Mouse (Mus musculus): ENCODE data around the gene Fam118a. TPM values are rescaled to one million over a fixed set of nuclear protein-coding genes. Genes with fewer than 3 reads are reported as not detected.
"Not testable (repeated sequence)": the region's sequence is repeated elsewhere in the genome, so short reads cannot be mapped to it uniquely, and the experiment has no call there.

Fam118a gene
- polyA plus RNA-seq, 1 experiment from 2014 or later: 27.8 TPM

DNA sequence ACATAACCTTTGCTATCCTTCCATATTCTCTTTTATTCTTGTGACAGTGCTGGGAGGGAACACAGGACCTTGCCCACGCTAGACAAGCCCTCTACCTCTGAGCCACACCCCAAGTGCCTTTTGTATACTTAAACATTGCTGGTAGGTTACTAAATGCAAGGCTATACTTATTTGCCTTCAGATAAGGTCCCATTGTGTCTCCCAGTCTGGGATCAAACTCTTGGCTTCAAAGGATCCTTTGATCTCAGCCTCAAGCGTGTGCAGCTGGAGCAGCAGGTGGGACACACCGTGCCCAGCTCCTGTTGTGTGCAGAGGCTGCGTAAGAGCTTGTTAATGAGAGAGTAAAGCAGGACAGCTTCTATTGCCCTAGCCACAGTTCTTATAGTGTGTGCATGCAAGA is 1.0 kb upstream of the Fam118a start:
- DNase-seq (ENCODE audit: low spot score) (no peak), ATAC-seq (ENCODE audit: low FRiP score) (no peak)
- WGBS: 50% methylated on average over 4 of the region's 4 CpGs
- Histone ChIP-seq H3K27ac (ENCODE audit: low read depth, low read length) (no peak overlapping the region), H3K4me1 (replicated peaks; ENCODE audit: control insufficient read depth, insufficient read depth, low read length) (no peaks in the 10 kb centered on the region), H3K36me3 (ENCODE audit: control insufficient read depth, insufficient read depth, low read length) (no peaks in the 10 kb centered on the region), H3K4me3 (ENCODE audit: low read depth, low read length) (no peak overlapping the region), H3K9ac (ENCODE audit: low read depth, low read length) (no peak overlapping the region), H3K27me3 (ENCODE audit: control insufficient read depth, insufficient read depth, low read length) (no peaks in the 10 kb centered on the region), H3K9me3 (ENCODE audit: control insufficient read depth, low read length) (no peaks in the 10 kb centered on the region), H3K4me2 (replicated peaks; ENCODE audit: low read depth, low read length) (no peak overlapping the region)

DNA sequence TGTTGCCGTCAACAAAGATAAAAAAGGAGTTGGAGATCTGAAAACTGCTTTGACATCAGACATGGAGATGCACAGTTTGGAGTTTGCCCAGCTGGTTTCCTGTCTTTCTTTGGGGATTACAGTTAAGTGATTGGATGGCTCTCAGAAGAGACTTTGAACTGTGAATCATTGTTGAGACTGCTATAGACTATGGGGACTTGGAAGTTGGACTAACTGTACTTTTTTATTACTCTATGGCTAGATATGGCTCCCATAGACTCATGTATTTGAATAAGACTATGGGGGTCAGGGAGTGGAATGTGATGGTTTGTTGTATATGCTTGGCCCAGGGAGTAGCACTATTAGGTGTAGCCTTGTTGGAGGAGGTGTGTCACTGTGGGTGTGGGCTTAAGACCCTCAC is 1.9 kb downstream of the Fam118a start:
- not testable (repeated sequence) for H3K4me1 ChIP-seq (replicated peaks; ENCODE audit: control insufficient read depth, insufficient read depth, low read length); H3K4me3 ChIP-seq (ENCODE audit: low read depth, low read length); H3K27me3 ChIP-seq (ENCODE audit: control insufficient read depth, insufficient read depth, low read length); H3K27ac ChIP-seq (ENCODE audit: low read depth, low read length); H3K36me3 ChIP-seq (ENCODE audit: control insufficient read depth, insufficient read depth, low read length); H3K4me2 ChIP-seq (replicated peaks; ENCODE audit: low read depth, low read length); H3K9ac ChIP-seq (ENCODE audit: low read depth, low read length); H3K9me3 ChIP-seq (ENCODE audit: control insufficient read depth, low read length); ATAC-seq (ENCODE audit: low FRiP score); DNase-seq (ENCODE audit: low spot score)
- WGBS: 86% methylated on average over 1 of the region's 1 CpGs

GRCm38 (mm10) chr15:85031866-85032265 is 3.1 kb downstream of the Fam118a start:
- H3K27me3 ChIP-seq (ENCODE audit: control insufficient read depth, insufficient read depth, low read length): peaks cover 3% of the 10 kb centered on the region; the same call in 1 of the 2 replicates
- WGBS: 97% methylated on average over 3 of the region's 3 CpGs
- H3K4me2 ChIP-seq (replicated peaks; ENCODE audit: low read depth, low read length): no peak overlapping the region
- H3K9ac ChIP-seq (ENCODE audit: low read depth, low read length): no peak overlapping the region
- H3K36me3 ChIP-seq (ENCODE audit: control insufficient read depth, insufficient read depth, low read length): no peaks in the 10 kb centered on the region
- no peaks in the 10 kb centered on the region for H3K4me1 ChIP-seq (replicated peaks; ENCODE audit: control insufficient read depth, insufficient read depth, low read length)
- ATAC-seq (ENCODE audit: low FRiP score): no peak
- no peak overlapping the region for H3K27ac ChIP-seq (ENCODE audit: low read depth, low read length)
- no peak overlapping the region for H3K4me3 ChIP-seq (ENCODE audit: low read depth, low read length)
- DNase-seq (ENCODE audit: low spot score): no peak
- H3K9me3 ChIP-seq (ENCODE audit: control insufficient read depth, low read length): no peaks in the 10 kb centered on the region

- not testable (repeated sequence) for H3K4me1 ChIP-seq (replicated peaks; ENCODE audit: control insufficient read depth, insufficient read depth, low read length); DNase-seq (ENCODE audit: low spot score); H3K27me3 ChIP-seq (ENCODE audit: control insufficient read depth, insufficient read depth, low read length); H3K27ac ChIP-seq (ENCODE audit: low read depth, low read length); H3K9me3 ChIP-seq (ENCODE audit: control insufficient read depth, low read length); H3K4me2 ChIP-seq (replicated peaks; ENCODE audit: low read depth, low read length); H3K9ac ChIP-seq (ENCODE audit: low read depth, low read length); ATAC-seq (ENCODE audit: low FRiP score); H3K4me3 ChIP-seq (ENCODE audit: low read depth, low read length); H3K36me3 ChIP-seq (ENCODE audit: control insufficient read depth, insufficient read depth, low read length)
- 51% methylated on average over 7 of the region's 7 CpGs for WGBS
These were observed 5.2 kb downstream of the Fam118a start for GRCm38 (mm10) chr15:85033916-85034315.

DNA sequence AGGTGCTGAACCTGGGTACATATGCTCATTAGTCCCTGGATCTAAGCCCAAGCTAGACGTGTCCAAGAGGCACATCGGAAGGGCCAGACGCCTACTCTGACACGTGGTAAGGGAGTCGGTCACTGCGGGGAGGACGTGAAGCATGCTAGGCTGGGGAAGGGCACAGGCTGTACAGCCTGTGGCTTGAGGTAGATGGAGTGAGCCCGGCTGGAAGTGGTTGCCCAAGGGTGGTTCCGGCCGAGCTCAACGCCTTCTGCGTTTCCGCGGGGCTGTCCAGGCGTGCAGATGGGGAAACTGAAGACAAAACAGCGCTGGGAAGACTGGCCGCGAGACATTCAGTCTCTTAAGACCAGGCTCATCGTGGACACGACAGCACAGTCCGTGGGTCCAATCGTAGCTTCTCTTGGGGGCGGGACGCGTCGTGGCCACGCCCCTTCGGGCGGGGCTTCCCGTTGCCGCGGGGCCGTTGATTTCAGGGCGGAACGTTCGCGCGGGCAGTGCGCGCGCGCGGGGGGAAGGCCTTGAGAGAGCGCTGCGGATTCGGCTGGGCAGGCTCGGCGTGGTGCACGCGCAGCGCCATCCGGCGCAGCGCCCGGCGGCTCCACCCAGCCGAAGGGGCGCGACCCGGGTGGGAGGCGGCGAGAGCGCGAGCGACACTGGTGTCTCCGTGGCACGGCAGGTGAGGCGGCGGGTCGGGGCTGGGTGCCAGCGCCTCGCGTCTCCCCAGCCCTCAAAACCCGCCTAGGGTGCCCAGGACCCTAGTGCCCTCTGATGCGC is 8.0 kb downstream of the Fam118a start:
- DNase-seq (ENCODE audit: low spot score) (peak; percentile 99), ATAC-seq (ENCODE audit: low FRiP score) (peak; percentile 95)
- Histone ChIP-seq H3K9ac (ENCODE audit: low read depth, low read length) (peak overlapping the region; percentile 69), H3K4me3 (ENCODE audit: low read depth, low read length) (peak overlapping the region; percentile 55), H3K27me3 (ENCODE audit: control insufficient read depth, insufficient read depth, low read length) (peaks cover 3% of the 10 kb centered on the region; the same call in 1 of the 2 replicates), H3K9me3 (ENCODE audit: control insufficient read depth, low read length) (no peaks in the 10 kb centered on the region), H3K4me1 (replicated peaks; ENCODE audit: control insufficient read depth, insufficient read depth, low read length) (no peaks in the 10 kb centered on the region), H3K36me3 (ENCODE audit: control insufficient read depth, insufficient read depth, low read length) (no peaks in the 10 kb centered on the region), H3K4me2 (replicated peaks; ENCODE audit: low read depth, low read length) (peak overlapping the region; percentile 81), H3K27ac (ENCODE audit: low read depth, low read length) (no peak overlapping the region)
- under 1% methylated on average over 64 of the region's 75 CpGs for WGBS

GRCm38 (mm10) chr15:85037343-85037690 is 8.6 kb downstream of the Fam118a start:
- 9% methylated on average over 8 of the region's 8 CpGs for WGBS
- ATAC-seq (ENCODE audit: low FRiP score): no peak
- no peak for DNase-seq (ENCODE audit: low spot score)
- peak overlapping the region; percentile 81 for H3K4me2 ChIP-seq (replicated peaks; ENCODE audit: low read depth, low read length)
- no peak overlapping the region for H3K27ac ChIP-seq (ENCODE audit: low read depth, low read length)
- H3K27me3 ChIP-seq (ENCODE audit: control insufficient read depth, insufficient read depth, low read length): peaks cover 3% of the 10 kb centered on the region; the same call in 1 of the 2 replicates
- H3K36me3 ChIP-seq (ENCODE audit: control insufficient read depth, insufficient read depth, low read length): no peaks in the 10 kb centered on the region
- H3K4me1 ChIP-seq (replicated peaks; ENCODE audit: control insufficient read depth, insufficient read depth, low read length): no peaks in the 10 kb centered on the region
- no peaks in the 10 kb centered on the region for H3K9me3 ChIP-seq (ENCODE audit: control insufficient read depth, low read length)
- H3K9ac ChIP-seq (ENCODE audit: low read depth, low read length): peak overlapping the region; percentile 69
- H3K4me3 ChIP-seq (ENCODE audit: low read depth, low read length): peak overlapping the region; percentile 55

DNA sequence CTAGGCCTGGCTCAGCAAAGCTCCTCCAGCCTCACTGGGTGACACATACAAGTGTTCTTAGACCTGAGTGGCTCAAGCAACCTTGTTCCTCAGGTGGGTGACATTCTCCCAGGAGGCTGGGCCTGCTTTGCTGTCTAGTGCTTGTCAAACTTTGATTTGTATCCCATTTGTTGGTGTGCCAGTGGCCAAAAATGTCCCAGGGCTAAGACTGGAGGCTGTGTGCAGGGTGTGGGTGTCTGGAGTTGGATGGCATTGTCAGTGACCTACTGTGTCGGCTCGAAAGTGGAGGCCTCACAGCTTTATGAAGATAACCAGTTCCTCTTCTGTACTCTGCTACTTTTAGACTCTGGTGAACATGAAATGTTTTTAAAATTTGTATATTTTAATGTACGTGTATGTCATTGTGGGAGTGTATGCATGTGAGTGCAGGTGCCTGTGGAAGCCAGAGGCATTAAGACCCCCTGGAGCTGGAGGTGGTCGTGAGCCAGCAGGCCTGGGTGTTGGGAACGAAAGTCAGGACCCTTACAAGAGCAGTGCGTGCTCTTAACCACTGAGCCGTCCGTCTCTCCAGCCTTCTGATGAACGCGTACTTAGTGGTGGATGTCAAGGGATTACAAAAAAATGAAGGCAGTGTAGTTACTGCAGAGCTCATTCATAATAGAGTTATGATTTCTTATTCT is 12.9 kb downstream of the Fam118a start:
- H3K27ac ChIP-seq (ENCODE audit: low read depth, low read length): peak overlapping the region; percentile 47; the same call in 1 of the 2 replicates
- DNase-seq (ENCODE audit: low spot score) (no peak), ATAC-seq (ENCODE audit: low FRiP score) (no peak)
- H3K4me3 ChIP-seq (ENCODE audit: low read depth, low read length): no peak overlapping the region
- H3K27me3 ChIP-seq (ENCODE audit: control insufficient read depth, insufficient read depth, low read length): no peaks in the 10 kb centered on the region
- WGBS: 86% methylated on average over 10 of the region's 10 CpGs
- H3K36me3 ChIP-seq (ENCODE audit: control insufficient read depth, insufficient read depth, low read length): no peaks in the 10 kb centered on the region
- no peak overlapping the region for H3K9ac ChIP-seq (ENCODE audit: low read depth, low read length)
- no peak overlapping the region for H3K4me2 ChIP-seq (replicated peaks; ENCODE audit: low read depth, low read length)
- H3K9me3 ChIP-seq (ENCODE audit: control insufficient read depth, low read length): no peaks in the 10 kb centered on the region
- H3K4me1 ChIP-seq (replicated peaks; ENCODE audit: control insufficient read depth, insufficient read depth, low read length): peaks cover 3% of the 10 kb centered on the region

- ATAC-seq (ENCODE audit: low FRiP score) (no peak), DNase-seq (ENCODE audit: low spot score) (peak; percentile 76)
- no peaks in the 10 kb centered on the region for H3K27me3 ChIP-seq (ENCODE audit: control insufficient read depth, insufficient read depth, low read length)
- H3K4me1 ChIP-seq (replicated peaks; ENCODE audit: control insufficient read depth, insufficient read depth, low read length): peaks cover 3% of the 10 kb centered on the region
- no peaks in the 10 kb centered on the region for H3K36me3 ChIP-seq (ENCODE audit: control insufficient read depth, insufficient read depth, low read length)
- H3K4me3 ChIP-seq (ENCODE audit: low read depth, low read length): no peak overlapping the region
- no peak overlapping the region for H3K9ac ChIP-seq (ENCODE audit: low read depth, low read length)
- H3K9me3 ChIP-seq (ENCODE audit: control insufficient read depth, low read length): no peaks in the 10 kb centered on the region
- H3K27ac ChIP-seq (ENCODE audit: low read depth, low read length): peak overlapping the region; percentile 47
- H3K4me2 ChIP-seq (replicated peaks; ENCODE audit: low read depth, low read length): no peak overlapping the region
- WGBS: 10% methylated on average over 4 of the region's 4 CpGs
These were observed 13.7 kb downstream of the Fam118a start for GRCm38 (mm10) chr15:85042361-85042954.

Measured in hindbrain, embryonic 11.5 days (tissue).